Mouse (Mus musculus) lung, adult 2 months (tissue): ENCODE results near the gene Dlg3.

Experiments
- CTCF ChIP-seq: fragments of 200-500 bp; IDR thresholded peaks from 2 replicates; pipeline ENCODE4 v1.5.1; 2011; ENCODE audit warnings: mild to moderate bottlenecking, low read length, control low read depth; ENCODE audit not compliant: insufficient read depth
- POLR2A ChIP-seq: fragments of 200-500 bp; IDR thresholded peaks from 2 replicates; pipeline ENCODE4 v1.6.1; 2011; ENCODE audit warnings: low read depth, mild to moderate bottlenecking, control low read depth, low read length, borderline replicate concordance; ENCODE audit errors: extremely low read depth

DNA sequence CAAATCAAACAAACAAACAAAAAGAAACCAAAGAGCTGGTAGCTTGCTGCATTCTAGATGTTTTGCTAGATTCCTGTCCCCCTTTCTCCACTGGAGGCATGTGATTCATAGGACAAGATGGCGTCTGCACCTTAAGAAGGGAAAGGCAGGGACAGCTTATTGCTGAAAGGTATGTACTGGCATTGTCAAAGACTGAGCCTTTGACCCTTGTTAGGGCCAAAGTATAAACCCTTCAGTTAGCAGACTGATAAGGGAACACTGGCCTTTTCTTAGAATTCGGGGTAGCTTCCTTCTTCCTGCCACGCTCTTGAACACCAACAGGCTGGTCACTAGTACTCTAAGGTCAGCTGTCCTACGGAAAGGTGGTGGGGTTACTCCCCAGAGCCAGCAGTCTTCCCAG, 29.8 kb downstream of the Dlg3 start:
- TF ChIP-seq CTCF: no peak
- TF ChIP-seq POLR2A: no peak
